Mouse (Mus musculus): ENCODE results near the gene Irf3.
A peak's percentile ranks its signal among the peaks of the same experiment; 100 is the strongest.
"Not testable (repeated sequence)": the region's sequence is repeated elsewhere in the genome, so short reads cannot be mapped to it uniquely, and the experiment has no call there.

The Irf3 gene

GRCm38 (mm10) chr7:45007846-45008245 lies 10.4 kb downstream of the Irf3 start:
- DNase-seq (ENCODE audit: low read depth), result no peak

DNA sequence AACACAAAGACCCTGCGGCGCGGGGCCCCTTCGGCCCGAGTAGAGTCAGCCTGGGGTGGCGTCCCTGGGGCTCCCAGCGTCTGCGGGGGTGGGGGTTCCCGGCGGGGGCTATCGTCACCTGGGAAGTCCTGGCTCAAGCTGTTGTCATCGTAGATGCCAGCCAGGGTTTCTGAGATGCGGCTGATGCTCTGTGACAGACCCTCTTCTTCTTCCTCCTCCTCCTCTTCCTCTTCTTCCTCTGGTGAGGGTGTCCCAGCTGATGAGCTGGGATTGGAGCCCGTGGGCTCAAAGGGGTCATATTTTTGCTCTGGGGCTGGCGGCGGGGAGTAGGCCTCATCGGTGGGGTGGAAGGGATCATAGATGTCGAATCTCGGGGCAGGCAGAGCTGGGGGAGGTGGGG lies 11.0 kb downstream of the Irf3 start:
- DNase-seq (ENCODE audit: low read depth), result no peak

- DNase-seq (ENCODE audit: low read depth), result no peak
Observed at GRCm38 (mm10) chr7:45012011-45012410, 14.6 kb downstream of the Irf3 start.

DNA sequence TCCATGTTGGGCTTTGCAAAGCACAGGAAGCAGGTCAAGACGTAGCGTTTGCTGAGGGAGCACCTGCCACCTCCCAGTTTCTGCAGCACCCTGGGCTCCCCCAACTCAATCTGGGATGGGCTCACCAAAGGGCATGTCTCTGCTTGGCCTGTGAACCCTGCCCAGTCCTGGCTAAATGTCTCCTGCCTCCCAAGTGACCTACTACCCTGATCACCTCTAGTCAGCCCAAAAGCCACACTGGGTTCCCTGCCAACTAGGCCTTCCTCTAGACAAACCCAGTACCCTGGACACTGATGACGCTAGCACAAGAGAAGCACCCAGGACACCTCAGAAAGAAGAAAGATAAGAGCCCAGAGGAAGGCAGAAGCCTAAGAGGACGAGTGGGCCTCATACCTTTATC lies 15.4 kb downstream of the Irf3 start:
- no peak for DNase-seq (ENCODE audit: low read depth)

DNA sequence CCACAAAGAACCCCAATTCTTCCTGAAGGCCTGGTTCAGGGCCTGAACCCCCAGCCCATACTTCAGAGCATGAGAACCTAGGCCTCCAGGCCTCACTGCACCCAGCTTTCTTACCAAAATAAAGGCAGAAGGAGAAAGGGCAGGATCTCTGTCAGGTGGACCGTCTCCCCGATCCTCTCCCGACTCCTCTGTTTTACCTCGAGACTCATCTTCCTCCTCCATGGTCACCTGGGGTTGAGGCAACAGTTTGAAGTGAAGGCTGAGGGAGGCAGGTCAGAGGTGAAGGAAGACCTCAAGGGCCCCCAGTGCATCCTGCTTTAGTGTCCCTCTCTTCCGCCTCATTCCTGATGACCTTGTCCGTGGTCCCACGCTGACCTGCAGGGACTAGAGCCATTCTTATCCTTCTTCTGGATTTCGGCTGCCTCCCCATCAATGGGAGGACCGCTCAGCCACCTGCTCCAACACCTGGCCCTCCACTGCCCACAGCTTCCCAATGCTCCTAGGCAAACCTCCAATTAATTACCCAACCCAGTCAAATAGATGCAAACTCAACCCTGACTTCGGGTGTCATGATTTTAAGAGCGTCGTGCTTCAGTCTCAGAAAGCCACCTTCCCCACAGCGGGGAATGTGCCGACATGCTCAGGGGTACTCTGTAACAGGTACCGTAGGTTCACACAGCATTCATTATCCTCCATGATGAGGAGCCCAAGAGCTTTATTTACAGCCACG lies 16.1 kb downstream of the Irf3 start:
- DNase-seq (ENCODE audit: low read depth), result no peak

- DNase-seq (ENCODE audit: low read depth), result no peak
Observed at GRCm38 (mm10) chr7:45014096-45014451, 16.6 kb downstream of the Irf3 start.

GRCm38 (mm10) chr7:45015344-45015956 lies 18.0 kb downstream of the Irf3 start:
- DNase-seq (ENCODE audit: low read depth), result no peak

- DNase-seq (ENCODE audit: low read depth), result peak; percentile 97
Observed at GRCm38 (mm10) chr7:45015957-45016612, 18.6 kb downstream of the Irf3 start, which contains the start of gene Scaf1. Scaf1 (minus strand) TSS chr7:45016363.

- no peak for DNase-seq (ENCODE audit: low read depth)
Observed at GRCm38 (mm10) chr7:45016761-45017160, 19.3 kb downstream of the Irf3 start.

GRCm38 (mm10) chr7:45017242-45018061 lies 20.0 kb downstream of the Irf3 start, which contains the start of gene Rras:
Rras (plus strand) TSS chr7:45017961.
- peak; percentile 99 for DNase-seq (ENCODE audit: low read depth)

DNA sequence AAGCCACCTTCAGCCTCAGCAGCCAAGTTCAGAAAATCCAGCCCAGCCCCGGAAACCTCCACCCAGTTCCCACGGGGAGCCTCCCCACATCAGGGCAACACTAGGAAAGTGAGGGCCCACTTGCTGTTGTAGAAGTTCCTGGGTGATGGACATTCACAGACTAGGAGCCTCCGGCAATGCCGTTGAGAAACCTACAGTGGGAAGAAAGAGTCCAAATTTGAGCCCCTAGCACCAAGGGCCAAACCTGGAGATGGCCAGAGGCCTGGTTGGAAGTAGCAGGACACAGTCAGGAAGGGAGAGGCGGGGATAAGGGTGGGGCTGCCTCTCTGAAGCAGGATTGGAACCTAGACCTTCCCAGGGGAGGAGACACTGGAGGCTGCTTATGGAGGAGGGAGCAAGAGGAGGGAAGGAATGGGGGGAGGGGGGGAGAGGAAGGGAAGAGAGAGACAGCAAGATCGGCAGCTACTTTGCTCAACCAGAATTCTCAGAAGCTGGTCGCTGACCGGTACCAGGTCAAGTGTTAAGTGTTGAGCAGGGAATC lies 21.7 kb downstream of the Irf3 start:
- DNase-seq (ENCODE audit: low read depth), result no peak

DNA sequence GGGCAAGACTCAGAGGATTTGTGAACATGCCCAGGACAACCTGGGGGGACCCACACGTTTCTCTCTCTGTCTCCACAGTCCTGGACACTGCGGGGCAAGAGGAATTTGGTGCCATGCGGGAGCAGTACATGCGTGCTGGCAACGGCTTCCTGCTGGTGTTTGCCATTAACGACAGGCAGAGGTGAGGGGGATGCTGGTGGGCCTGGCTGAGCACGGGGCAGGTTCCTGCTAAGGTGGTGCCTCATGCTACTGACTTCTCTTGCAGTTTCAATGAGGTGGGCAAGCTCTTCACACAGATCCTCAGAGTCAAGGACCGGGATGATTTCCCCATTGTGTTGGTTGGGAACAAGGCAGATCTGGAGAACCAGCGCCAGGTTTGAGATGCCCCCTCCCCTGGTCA lies 22.8 kb downstream of the Irf3 start:
- no peak for DNase-seq (ENCODE audit: low read depth)

DNA sequence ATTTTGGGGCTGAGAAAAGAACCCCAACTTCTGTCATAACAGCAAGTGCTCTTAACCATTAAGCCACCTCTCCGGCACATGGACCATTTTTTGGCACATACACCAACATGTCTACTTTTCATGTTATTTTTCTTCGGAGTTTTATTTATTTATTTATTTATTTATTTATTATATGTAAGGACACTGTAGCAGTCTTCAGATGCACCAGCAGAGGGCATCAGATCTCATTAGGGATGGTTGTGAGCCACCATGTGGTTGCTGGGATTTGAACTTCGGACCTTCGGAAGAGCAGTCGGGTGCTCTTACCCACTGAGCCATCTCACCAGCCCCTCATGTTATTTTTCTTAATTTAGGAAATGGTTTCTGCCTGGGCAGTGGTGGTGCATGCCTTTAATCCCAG lies 26.3 kb downstream of the Irf3 start:
- not testable (repeated sequence) for DNase-seq (ENCODE audit: low read depth)

DNA sequence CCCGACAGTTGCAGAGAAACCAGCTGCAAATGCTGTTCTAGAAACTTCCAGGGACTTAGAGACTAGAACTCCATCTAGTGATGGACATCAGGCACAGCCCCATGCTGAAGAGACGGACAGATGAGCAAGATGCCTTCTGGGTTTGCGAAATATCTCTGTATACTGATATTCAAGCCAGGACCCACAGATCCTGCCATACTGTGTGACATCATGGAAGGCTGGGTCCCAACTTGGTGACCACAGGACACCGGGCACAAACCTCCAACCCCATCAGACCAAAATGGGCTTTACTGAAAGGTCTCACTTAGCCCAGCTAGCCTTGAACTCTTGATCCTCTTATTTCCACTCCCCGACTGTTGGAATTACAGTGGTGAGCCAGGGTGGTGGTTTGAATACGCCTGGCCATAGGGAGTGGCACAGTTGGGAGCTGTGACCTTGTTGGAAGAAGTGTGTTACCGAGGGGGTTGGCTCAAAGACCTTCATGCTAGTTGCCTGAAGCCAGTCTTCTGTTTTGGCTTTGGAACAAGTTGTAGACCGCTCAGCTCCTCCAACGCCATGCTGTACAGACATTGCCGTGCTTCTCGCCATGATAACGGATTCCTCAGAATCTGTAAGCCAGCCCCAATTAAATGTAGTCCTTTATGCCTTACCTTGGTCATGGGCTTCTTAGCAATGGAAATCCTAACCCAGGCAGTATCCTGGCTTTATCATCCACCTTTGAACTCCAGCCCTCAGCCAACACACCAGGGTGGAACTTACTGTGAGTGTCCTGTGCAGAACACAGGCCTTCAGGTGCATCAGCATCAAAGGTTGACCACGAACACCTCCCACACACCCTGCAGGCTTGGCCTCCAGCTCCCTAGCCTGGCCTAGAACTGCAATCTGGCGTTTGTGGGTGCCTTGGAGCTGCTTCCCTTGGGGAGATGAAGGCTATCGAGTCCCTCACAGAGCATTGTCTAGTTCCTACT lies 27.1 kb downstream of the Irf3 start:
- DNase-seq (ENCODE audit: low read depth), result no peak

DNA sequence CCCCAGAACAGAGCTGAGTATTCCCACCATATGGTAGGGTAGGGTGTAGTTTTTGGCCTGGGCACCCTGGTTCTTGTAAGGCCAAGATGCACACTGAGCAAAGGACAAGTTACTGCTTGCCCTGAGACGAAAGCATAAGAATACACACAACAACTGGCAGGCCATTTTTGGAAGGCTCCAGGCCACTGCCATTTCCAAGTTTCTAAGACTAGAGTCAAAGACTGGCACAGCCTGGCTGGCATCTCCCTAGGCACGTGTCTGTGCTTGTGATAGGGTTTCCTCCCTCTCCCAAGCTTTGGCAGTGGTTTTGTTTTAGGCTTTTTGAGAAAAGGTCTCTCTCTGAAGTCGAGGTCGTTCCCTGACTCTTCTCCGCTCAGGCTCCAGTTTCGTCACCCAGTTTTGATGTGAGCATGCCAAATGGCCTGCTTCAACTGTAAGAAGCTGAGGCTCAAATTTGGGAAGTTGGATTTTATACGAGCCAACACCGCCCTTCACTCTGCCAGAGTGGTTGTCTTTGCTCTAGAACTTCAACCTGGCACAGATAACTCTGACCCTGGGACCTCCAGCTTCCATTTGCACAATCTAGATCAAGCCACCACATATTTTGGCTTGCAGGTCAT lies 28.3 kb downstream of the Irf3 start:
- DNase-seq (ENCODE audit: low read depth), result no peak

DNA sequence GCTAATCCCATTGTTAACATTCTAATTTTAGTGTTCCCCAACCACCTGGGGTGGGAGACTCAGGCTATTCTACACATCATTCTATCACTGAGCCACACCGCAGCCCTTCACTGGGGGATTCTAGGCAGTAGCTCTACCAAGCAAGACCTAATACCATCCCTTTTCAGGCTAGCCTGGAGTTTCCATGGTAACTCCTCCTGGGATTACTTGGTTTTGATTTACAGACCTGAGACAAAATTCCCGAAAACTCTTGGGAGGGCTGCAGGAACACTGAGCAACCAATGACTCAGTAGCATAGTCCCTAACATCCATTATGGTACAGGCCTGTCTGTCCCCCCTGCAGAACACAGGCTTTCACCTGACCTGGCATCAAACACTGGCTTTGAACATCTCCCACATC lies 28.8 kb downstream of the Irf3 start:
- DNase-seq (ENCODE audit: low read depth), result no peak

DNA sequence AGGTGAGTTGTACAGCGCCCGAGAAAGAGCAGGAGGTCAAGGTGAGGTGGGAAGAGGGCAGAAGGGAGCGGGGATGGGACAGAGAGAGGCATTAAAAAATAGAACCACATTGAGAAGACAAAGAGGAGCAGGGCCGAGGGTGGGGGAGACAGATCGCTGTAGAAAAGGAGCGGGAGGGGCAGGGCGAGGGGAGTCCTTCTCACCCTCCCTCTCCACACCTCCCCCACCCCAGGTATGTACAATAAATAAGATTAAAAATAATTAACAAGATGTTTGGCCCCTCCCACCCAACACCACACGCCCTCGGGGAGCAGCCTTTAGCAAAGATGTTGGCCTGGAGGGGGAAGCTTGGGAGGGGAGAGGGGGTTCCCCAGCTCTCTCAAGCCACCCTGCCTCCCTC lies 30.3 kb downstream of the Irf3 start:
- no peak for DNase-seq (ENCODE audit: low read depth)

DNA sequence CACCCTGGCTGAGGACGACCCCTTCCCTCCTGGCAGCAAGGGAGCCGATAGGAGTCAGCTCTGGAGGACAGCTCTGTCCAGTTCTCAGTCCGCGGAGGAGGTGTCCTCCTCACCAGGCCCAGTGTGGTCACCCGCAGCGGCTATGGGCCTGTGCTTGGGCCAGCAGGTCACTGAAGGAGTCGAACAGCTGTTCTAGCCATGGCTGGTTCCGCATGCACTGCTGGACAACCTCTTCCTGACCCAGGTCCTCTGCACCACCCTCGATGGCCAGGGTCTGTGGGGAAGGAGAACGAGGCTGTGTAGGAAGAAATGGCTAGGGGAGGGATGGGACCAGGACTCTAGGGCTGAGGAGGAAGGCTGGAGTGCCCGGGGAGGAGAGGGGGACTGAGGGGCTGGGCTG lies 30.9 kb downstream of the Irf3 start:
- no peak for DNase-seq (ENCODE audit: low read depth)

DNA sequence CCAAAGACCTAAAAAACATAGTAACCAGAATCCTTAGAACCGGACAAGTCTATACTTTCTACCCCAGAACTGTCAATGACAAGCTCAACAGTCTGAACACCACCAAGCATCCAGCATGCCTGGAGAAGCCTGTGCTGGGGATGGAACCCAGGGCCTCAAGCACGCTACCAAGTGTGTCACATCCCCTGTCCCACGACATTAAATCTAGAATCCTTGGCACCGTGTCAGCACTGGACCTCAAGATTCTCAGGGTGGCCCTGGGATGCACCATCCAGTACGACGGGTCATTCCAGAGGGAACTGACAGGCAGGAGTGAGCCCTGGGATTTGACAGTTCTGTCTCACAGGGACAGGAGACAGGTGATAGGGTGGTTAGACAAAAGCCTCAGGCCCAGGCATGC lies 32.5 kb downstream of the Irf3 start:
- DNase-seq (ENCODE audit: low read depth), result no peak

GRCm38 (mm10) chr7:45030857-45031256 lies 33.4 kb downstream of the Irf3 start:
- no peak for DNase-seq (ENCODE audit: low read depth)

Data from c-Kit-positive CD71-negative TER-119-negative erythroid progenitor cells, embryonic 14.5 days (primary cell).